Mouse (Mus musculus): ENCODE results near the gene Arid2.

DNA sequence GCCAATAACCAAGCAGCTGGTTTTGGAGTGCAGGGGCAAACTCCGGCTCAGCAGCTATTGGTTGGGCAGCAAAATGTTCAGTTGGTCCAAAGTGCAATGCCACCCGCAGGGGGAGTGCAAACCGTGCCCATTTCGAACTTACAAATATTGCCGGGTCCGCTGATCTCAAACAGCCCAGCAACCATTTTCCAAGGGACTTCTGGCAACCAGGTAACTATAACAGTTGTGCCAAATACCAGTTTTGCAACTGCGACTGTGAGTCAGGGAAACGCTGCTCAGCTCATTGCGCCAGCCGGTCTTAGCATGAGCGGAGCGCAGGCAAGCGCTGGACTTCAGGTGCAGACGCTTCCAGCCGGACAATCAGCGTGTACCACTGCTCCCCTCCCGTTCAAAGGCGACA is 84.0 kb downstream of the Arid2 start:
- TF ChIP-seq TCF12 (IDR thresholded peaks at IDR 0.05; ENCODE audit: insufficient read depth, poor library complexity, severe bottlenecking) (no peak), USF1 (IDR thresholded peaks at IDR 0.05; ENCODE audit: low read depth) (no peak), POLR2A (IDR thresholded peaks at IDR 0.05; ENCODE audit: insufficient read length, low read depth) (no peak), MAX (IDR thresholded peaks at IDR 0.05; ENCODE audit: low read depth) (no peak), REST (IDR thresholded peaks at IDR 0.05; ENCODE audit: insufficient read depth, insufficient read length) (no peak), MYOG (IDR thresholded peaks at IDR 0.05; ENCODE audit: control insufficient read depth in 1 of 3, insufficient read depth in 1 of 3, insufficient read length in 2 of 3, low read depth in 2 of 3) (no peak), MYOD1 (IDR thresholded peaks at IDR 0.05; ENCODE audit: control insufficient read depth in 1 of 3, insufficient read length in 2 of 3, low read depth in 2 of 3) (no peak), E2F4 (IDR thresholded peaks at IDR 0.05; ENCODE audit: insufficient read depth) (no peak), POLR2AphosphoS2 (IDR thresholded peaks at IDR 0.05; ENCODE audit: insufficient read length, low read depth) (no peak)

Data from myocyte (in vitro differentiated cells).